Mouse (Mus musculus): ENCODE results near the gene Gm7579. TPM values are rescaled to one million over a fixed set of nuclear protein-coding genes. Genes with fewer than 3 reads are reported as not detected.

The Gm7579 gene
- polyA plus RNA-seq, 2 experiments, result not detected

DNA sequence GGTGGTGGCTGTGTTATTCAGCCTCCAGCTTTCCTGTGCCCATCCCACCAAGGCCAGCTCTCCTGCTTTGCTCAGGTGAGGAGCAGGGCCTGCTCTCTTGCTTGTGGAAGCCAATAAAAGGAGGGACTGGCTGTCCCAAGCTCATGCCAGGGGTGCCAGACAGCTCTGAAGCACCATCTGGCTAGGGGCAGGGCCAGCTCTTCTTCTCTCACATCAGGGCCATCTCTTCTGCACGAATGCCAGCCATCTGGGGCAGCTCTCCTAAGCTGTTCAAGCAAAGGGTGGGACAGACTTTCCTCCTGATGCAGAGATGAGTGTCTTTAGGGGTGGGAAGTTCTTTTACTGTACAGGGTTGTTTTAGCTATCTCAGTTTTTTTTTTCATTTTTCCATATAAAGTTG is 30.6 kb upstream of the Gm7579 start:
- Histone ChIP-seq H3K4me3 (ENCODE audit: insufficient read depth in 1 of 2, low read depth in 2 of 2, low read length in 2 of 2) (no peak overlapping the region), H3K36me3 (replicated peaks; ENCODE audit: control insufficient read depth, insufficient read depth, low read depth) (no peaks in the 10 kb centered on the region), H3K27me3 (ENCODE audit: control insufficient read depth, insufficient read depth, low read length) (no peaks in the 10 kb centered on the region), H3K4me1 (replicated peaks; ENCODE audit: control insufficient read depth in 2 of 2, insufficient read depth in 2 of 2, low read length in 1 of 2) (no peaks in the 10 kb centered on the region), H3K9ac (replicated peaks) (no peak overlapping the region), H3K9me3 (ENCODE audit: control insufficient read depth, low read length) (no peaks in the 10 kb centered on the region), H3K27ac (no peak overlapping the region), H3K4me2 (ENCODE audit: low read depth) (no peak overlapping the region)
- no peak for TF ChIP-seq CTCF (IDR thresholded peaks at IDR 0.05; ENCODE audit: low read depth)
- no peak for TF ChIP-seq EP300 (IDR thresholded peaks at IDR 0.05; ENCODE audit: low read depth)
- ATAC-seq (ENCODE audit: insufficient read depth) (no peak), DNase-seq (ENCODE audit: low read depth in 3 of 3, low spot score in 3 of 3) (no peak)
- WGBS (ENCODE audit: insufficient replicate concordance), result 10% methylated on average over 1 of the region's 1 CpGs

GRCm38 (mm10) chr7:142188156-142188555 is 23.5 kb upstream of the Gm7579 start:
- no peaks in the 10 kb centered on the region for H3K36me3 ChIP-seq (replicated peaks; ENCODE audit: control insufficient read depth, insufficient read depth, low read depth)
- no peaks in the 10 kb centered on the region for H3K9me3 ChIP-seq (ENCODE audit: control insufficient read depth, low read length)
- DNase-seq (ENCODE audit: low read depth in 3 of 3, low spot score in 3 of 3), result no peak
- no peak for ATAC-seq (ENCODE audit: insufficient read depth)
- no peak overlapping the region for H3K9ac ChIP-seq (replicated peaks)
- TF ChIP-seq EP300 (IDR thresholded peaks at IDR 0.05; ENCODE audit: low read depth) (no peak), CTCF (IDR thresholded peaks at IDR 0.05; ENCODE audit: low read depth) (no peak)
- WGBS (ENCODE audit: insufficient replicate concordance), result 64% methylated on average over 2 of the region's 2 CpGs
- no peak overlapping the region for H3K4me2 ChIP-seq (ENCODE audit: low read depth)
- H3K4me3 ChIP-seq (ENCODE audit: insufficient read depth in 1 of 2, low read depth in 2 of 2, low read length in 2 of 2), result no peak overlapping the region
- H3K4me1 ChIP-seq (replicated peaks; ENCODE audit: control insufficient read depth in 2 of 2, insufficient read depth in 2 of 2, low read length in 1 of 2), result no peaks in the 10 kb centered on the region
- H3K27me3 ChIP-seq (ENCODE audit: control insufficient read depth, insufficient read depth, low read length), result no peaks in the 10 kb centered on the region
- H3K27ac ChIP-seq, result no peak overlapping the region

DNA sequence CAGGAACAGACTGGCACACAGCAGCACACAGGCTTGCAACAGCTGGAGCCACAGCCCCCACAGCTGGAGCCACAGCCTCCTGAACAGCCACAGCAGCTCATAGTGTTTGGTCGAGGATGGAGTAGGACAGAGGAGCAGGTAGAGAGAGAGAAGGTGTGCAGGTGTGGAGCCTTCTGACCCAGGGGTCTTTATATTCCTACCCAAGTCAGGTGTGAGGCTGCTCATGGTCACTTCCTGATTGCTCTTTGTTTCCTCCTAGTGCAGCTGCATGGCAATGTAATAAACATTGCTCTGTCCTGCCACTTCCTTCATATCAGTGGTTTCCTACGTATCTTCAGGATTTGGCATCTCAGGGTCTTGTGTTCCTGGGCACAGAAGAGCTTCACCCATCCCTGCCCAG is 21.4 kb upstream of the Gm7579 start, which contains the start of gene Gm10153:
TSS of gene Gm10153 (minus strand) at position 101 of the 400 bp plus-strand sequence.
- Histone ChIP-seq H3K9me3 (ENCODE audit: control insufficient read depth, low read length) (no peaks in the 10 kb centered on the region), H3K27me3 (ENCODE audit: control insufficient read depth, insufficient read depth, low read length) (no peaks in the 10 kb centered on the region), H3K9ac (replicated peaks) (no peak within 1 kb of the TSS), H3K4me1 (replicated peaks; ENCODE audit: control insufficient read depth in 2 of 2, insufficient read depth in 2 of 2, low read length in 1 of 2) (no peaks in the 10 kb centered on the region), H3K4me2 (ENCODE audit: low read depth) (no peak within 1 kb of the TSS), H3K4me3 (ENCODE audit: insufficient read depth in 1 of 2, low read depth in 2 of 2, low read length in 2 of 2) (no peak within 1 kb of the TSS), H3K27ac (no peak within 1 kb of the TSS), H3K36me3 (replicated peaks; ENCODE audit: control insufficient read depth, insufficient read depth, low read depth) (no peaks in the 10 kb centered on the region)
- no peak for ATAC-seq (ENCODE audit: insufficient read depth)
- DNase-seq (ENCODE audit: low read depth in 3 of 3, low spot score in 3 of 3), result no peak
- WGBS (ENCODE audit: insufficient replicate concordance), result 15% methylated on average over 2 of the region's 2 CpGs
- no peak for TF ChIP-seq CTCF (IDR thresholded peaks at IDR 0.05; ENCODE audit: low read depth)
- TF ChIP-seq EP300 (IDR thresholded peaks at IDR 0.05; ENCODE audit: low read depth), result no peak

- no peak overlapping the region for H3K4me3 ChIP-seq (ENCODE audit: insufficient read depth in 1 of 2, low read depth in 2 of 2, low read length in 2 of 2)
- 49% methylated on average over 2 of the region's 2 CpGs for WGBS (ENCODE audit: insufficient replicate concordance)
- TF ChIP-seq CTCF (IDR thresholded peaks at IDR 0.05; ENCODE audit: low read depth), result no peak
- TF ChIP-seq EP300 (IDR thresholded peaks at IDR 0.05; ENCODE audit: low read depth), result no peak
- no peaks in the 10 kb centered on the region for H3K36me3 ChIP-seq (replicated peaks; ENCODE audit: control insufficient read depth, insufficient read depth, low read depth)
- no peak overlapping the region for H3K9ac ChIP-seq (replicated peaks)
- DNase-seq (ENCODE audit: low read depth in 3 of 3, low spot score in 3 of 3) (no peak), ATAC-seq (ENCODE audit: insufficient read depth) (no peak)
- H3K27me3 ChIP-seq (ENCODE audit: control insufficient read depth, insufficient read depth, low read length), result no peaks in the 10 kb centered on the region
- no peaks in the 10 kb centered on the region for H3K9me3 ChIP-seq (ENCODE audit: control insufficient read depth, low read length)
- no peaks in the 10 kb centered on the region for H3K4me1 ChIP-seq (replicated peaks; ENCODE audit: control insufficient read depth in 2 of 2, insufficient read depth in 2 of 2, low read length in 1 of 2)
- H3K27ac ChIP-seq, result no peak overlapping the region
- no peak overlapping the region for H3K4me2 ChIP-seq (ENCODE audit: low read depth)
Measured at GRCm38 (mm10) chr7:142198748-142199147, 12.9 kb upstream of the Gm7579 start.

- WGBS (ENCODE audit: insufficient replicate concordance), result 27% methylated on average over 1 of the region's 1 CpGs
- H3K27me3 ChIP-seq (ENCODE audit: control insufficient read depth, insufficient read depth, low read length), result no peaks in the 10 kb centered on the region
- H3K9me3 ChIP-seq (ENCODE audit: control insufficient read depth, low read length), result no peaks in the 10 kb centered on the region
- ATAC-seq (ENCODE audit: insufficient read depth) (no peak), DNase-seq (ENCODE audit: low read depth in 3 of 3, low spot score in 3 of 3) (no peak)
- H3K4me2 ChIP-seq (ENCODE audit: low read depth), result no peak within 1 kb of the TSS
- H3K27ac ChIP-seq, result no peak within 1 kb of the TSS
- H3K9ac ChIP-seq (replicated peaks), result no peak within 1 kb of the TSS
- TF ChIP-seq CTCF (IDR thresholded peaks at IDR 0.05; ENCODE audit: low read depth) (no peak), EP300 (IDR thresholded peaks at IDR 0.05; ENCODE audit: low read depth) (no peak)
- H3K4me1 ChIP-seq (replicated peaks; ENCODE audit: control insufficient read depth in 2 of 2, insufficient read depth in 2 of 2, low read length in 1 of 2), result no peaks in the 10 kb centered on the region
- H3K4me3 ChIP-seq (ENCODE audit: insufficient read depth in 1 of 2, low read depth in 2 of 2, low read length in 2 of 2), result no peak within 1 kb of the TSS
- H3K36me3 ChIP-seq (replicated peaks; ENCODE audit: control insufficient read depth, insufficient read depth, low read depth), result no peaks in the 10 kb centered on the region
Measured at GRCm38 (mm10) chr7:142201064-142201463, 10.6 kb upstream of the Gm7579 start, which contains the start of gene Krtap5-3. Gene Krtap5-3, plus strand, starts transcription at chr7:142201364.

Measured in liver, embryonic 14.5 days (tissue).